In genomic region chr9:56056147-56056546, GRCm38 (mm10) we compare ENCODE assay signal across 39 mouse cellular contexts. TPM values are rescaled to one million over a fixed set of nuclear protein-coding genes. Genes with fewer than 3 reads are reported as not detected.
"Had no signal": no experiment of that assay in that cellular context is flagged by ENCODE, and none has a peak within 500 bp of the region (broad histone marks: within the 10 kb centered on the region; RNA-seq: fewer than 3 reads in every experiment).

No protein-coding gene starts in this region.

- DNase-seq: cerebellum, adult 2 months; cerebellum, adult 8-10 months; cerebellum, adult 9-10 months; cerebellum, adult 9-11 months; cerebellum, postnatal 10 days; cerebellum, postnatal 14 days; cerebellum, postnatal 25 days; cerebellum, postnatal 36 days; embryo, embryonic 11 days; forebrain, postnatal 0 days; gastrocnemius, adult 2 months; gastrocnemius, postnatal 10 days; gastrocnemius, postnatal 14 days; gastrocnemius, postnatal 25 days; gastrocnemius, postnatal 36 days; heart, adult 11 months; heart, adult 18-20 months had no signal

- H3K27me3 ChIP-seq: embryonic facial prominence, embryonic 12.5 days; embryonic facial prominence, embryonic 13.5 days; embryonic facial prominence, embryonic 15.5 days; forebrain, embryonic 12.5 days; forebrain, embryonic 13.5 days; forebrain, embryonic 15.5 days had no signal

- H3K27ac ChIP-seq: embryonic facial prominence, embryonic 10.5 days; embryonic facial prominence, embryonic 12.5 days; embryonic facial prominence, embryonic 13.5 days; embryonic facial prominence, embryonic 15.5 days; forebrain, embryonic 10.5 days; forebrain, embryonic 12.5 days; forebrain, embryonic 13.5 days; forebrain, embryonic 15.5 days; gastrocnemius, adult 2 months had no signal

- ATAC-seq: forebrain, embryonic 13.5 days; forebrain, embryonic 14.5 days; forebrain, embryonic 15.5 days; forebrain, embryonic 16.5 days; forebrain, postnatal 0 days had no signal

- H3K9me3 ChIP-seq: embryonic facial prominence, embryonic 10.5 days; embryonic facial prominence, embryonic 12.5 days; embryonic facial prominence, embryonic 13.5 days; embryonic facial prominence, embryonic 15.5 days; forebrain, embryonic 10.5 days; forebrain, embryonic 12.5 days; forebrain, embryonic 13.5 days; forebrain, embryonic 15.5 days had no signal

- H3K4me2 ChIP-seq: embryonic facial prominence, embryonic 12.5 days; embryonic facial prominence, embryonic 13.5 days; embryonic facial prominence, embryonic 15.5 days; forebrain, embryonic 12.5 days; forebrain, embryonic 13.5 days; forebrain, embryonic 15.5 days had no signal

- H3K9ac ChIP-seq: embryonic facial prominence, embryonic 12.5 days; embryonic facial prominence, embryonic 13.5 days; embryonic facial prominence, embryonic 15.5 days; forebrain, embryonic 12.5 days; forebrain, embryonic 13.5 days; forebrain, embryonic 15.5 days; forebrain, postnatal 0 days had no signal

- H3K4me1 ChIP-seq: embryonic facial prominence, embryonic 10.5 days; embryonic facial prominence, embryonic 13.5 days; embryonic facial prominence, embryonic 15.5 days; forebrain, embryonic 10.5 days; forebrain, embryonic 12.5 days; forebrain, embryonic 13.5 days; forebrain, embryonic 15.5 days had no signal

- H3K4me3 ChIP-seq: embryonic facial prominence, embryonic 10.5 days; embryonic facial prominence, embryonic 12.5 days; embryonic facial prominence, embryonic 13.5 days; embryonic facial prominence, embryonic 15.5 days; erythroblast, embryonic 14.5 days; forebrain, embryonic 10.5 days; forebrain, embryonic 12.5 days; forebrain, embryonic 13.5 days; forebrain, embryonic 15.5 days; gastrocnemius, adult 2 months had no signal

RNA-seq across cellular contexts. Expression of gene 4930563M21Rik, which starts 45.8 kb away (rescaled TPM):
- total RNA-seq: common myeloid progenitor, adult 5-6 weeks; forebrain, postnatal 0 days; gastrocnemius, adult 18-20 months; gastrocnemius, adult 2 months; gastrocnemius, adult 8-10 months; gastrocnemius, postnatal 10 days; gastrocnemius, postnatal 14 days; gastrocnemius, postnatal 25 days; gastrocnemius, postnatal 36 days; gastrocnemius, postnatal 4 days; granulocyte monocyte progenitor cell, adult 5-6 weeks; heart, adult 18-20 months had no signal
- polyA plus RNA-seq: cerebellum, adult 2 months; cortical plate, adult 2 months; embryonic facial prominence, embryonic 11.5 days; embryonic facial prominence, embryonic 12.5 days; embryonic facial prominence, embryonic 13.5 days; embryonic facial prominence, embryonic 14.5 days; embryonic facial prominence, embryonic 15.5 days; erythroblast, embryonic 14.5 days; forebrain, embryonic 10.5 days; forebrain, embryonic 11.5 days; forebrain, embryonic 12.5 days; forebrain, embryonic 13.5 days; forebrain, embryonic 14.5 days; forebrain, embryonic 15.5 days; forebrain, embryonic 16.5 days; forebrain, postnatal 0 days; frontal cortex, adult 2 months; gonadal fat pad, adult 2 months had no signal
